Mouse (Mus musculus) olfactory bulb, adult 2 months (tissue): Measurements from ENCODE around the gene Hnrnpul1.

Source experiments
- CTCF ChIP-seq: fragments of 200-500 bp; IDR thresholded peaks from 2 replicates; pipeline ENCODE4 v1.5.1; 2012; ENCODE audit warnings: low read depth, mild to moderate bottlenecking, low read length, moderate library complexity; ENCODE audit not compliant: insufficient read depth
- POLR2A ChIP-seq: fragments of 200-500 bp; IDR thresholded peaks from 2 replicates; pipeline ENCODE4 v1.6.1; 2012; ENCODE audit warnings: mild to moderate bottlenecking, low read depth, low read length, moderate library complexity; ENCODE audit not compliant: insufficient read depth

- TF ChIP-seq CTCF (no peak), POLR2A (no peak)
These were observed 27.5 kb upstream of the Hnrnpul1 start for GRCm38 (mm10) chr7:25781937-25782610.
